Mouse (Mus musculus): ENCODE measurements around the gene Nup37. TPM values are rescaled to one million over a fixed set of nuclear protein-coding genes. Genes with fewer than 3 reads are reported as not detected.

The Nup37 gene
- total RNA-seq, 2 experiments from 2014 or later = 7.3 to 8.0 TPM

- intact Hi-C loops (cut with DNase I) = no loop called here
- no peak for DNase-seq (ENCODE audit: low spot score)
Measured at GRCm38 (mm10) chr10:88221718-88222117, 74.9 kb downstream of the Nup37 start.

- intact Hi-C loops (cut with DNase I) = no loop called here
- DNase-seq (ENCODE audit: low spot score) = no peak
Measured at GRCm38 (mm10) chr10:88225421-88225820, 78.6 kb downstream of the Nup37 start.

GRCm38 (mm10) chr10:88227962-88228361 lies 81.2 kb downstream of the Nup37 start:
- no peak for DNase-seq (ENCODE audit: low spot score)
- intact Hi-C loops (cut with DNase I) = no loop called here

Other genes starting within 250 kb of the Nup37 start
- gene Pmch, start 55.9 kb upstream of the Nup37 start, total RNA-seq (2021) = not detected
- gene Parpbp, start 51 bp upstream of the Nup37 start, total RNA-seq (2021) = under 1 TPM; 0.16 to 0.45 TPM
- gene Washc3, start 54.1 kb downstream of the Nup37 start, total RNA-seq (2021) = 10 to 100 TPM; 25.8 to 29.7 TPM
- gene Dram1, start 232.1 kb downstream of the Nup37 start, total RNA-seq (2021) = 1 to 10 TPM; 3.8 to 4.1 TPM
- 10 to 100 TPM; 25.5 to 29.9 TPM for gene Gnptab, start 232.1 kb downstream of the Nup37 start, total RNA-seq (2021)

Data from heart, postnatal 25 days (tissue).